Mouse (Mus musculus): Measurements from ENCODE around the gene Fmr1nb. TPM values are rescaled to one million over a fixed set of nuclear protein-coding genes. Genes with fewer than 3 reads are reported as not detected.
"Not testable (repeated sequence)": the region's sequence is repeated elsewhere in the genome, so short reads cannot be mapped to it uniquely, and the experiment has no call there.

Gene Fmr1nb
- 0.61 and 0.83 TPM in 2 replicates for polyA plus RNA-seq (2015; fragmentation: Nextera tagmentation; extraction: Ambion mirVana)

- Histone ChIP-seq H3K4me3 (ENCODE audit: low read length) (no peak within 1 kb of the TSS), H3K27ac (ENCODE audit: low read length) (no peak within 1 kb of the TSS), H3K27me3 (ENCODE audit: control insufficient read depth, insufficient read depth, low read length) (no peaks in the 10 kb centered on the region), H3K4me2 (ENCODE audit: low read depth, low read length) (no peak within 1 kb of the TSS), H3K36me3 (ENCODE audit: control insufficient read depth, insufficient read depth) (no peaks in the 10 kb centered on the region), H3K9me3 (replicated peaks; ENCODE audit: control insufficient read depth, low read length) (no peaks in the 10 kb centered on the region), H3K4me1 (ENCODE audit: control insufficient read depth, insufficient read depth, low read length) (no peaks in the 10 kb centered on the region), H3K9ac (ENCODE audit: low read length) (no peak within 1 kb of the TSS)
- WGBS, result 76% methylated on average over 15 of the region's 15 CpGs
- ATAC-seq (replicated peaks; ENCODE audit: extremely low read depth, insufficient read depth, low FRiP score), result no peak
Observed at GRCm38 (mm10) chrX:68761606-68762005, at the start of gene Fmr1nb. Fmr1nb (plus strand) TSS chrX:68761839.

- Histone ChIP-seq H3K27me3 (ENCODE audit: control insufficient read depth, insufficient read depth, low read length) (no peaks in the 10 kb centered on the region), H3K36me3 (ENCODE audit: control insufficient read depth, insufficient read depth) (no peaks in the 10 kb centered on the region), H3K27ac (ENCODE audit: low read length) (no peak overlapping the region), H3K4me3 (ENCODE audit: low read length) (no peak overlapping the region), H3K4me2 (ENCODE audit: low read depth, low read length) (no peak overlapping the region), H3K4me1 (ENCODE audit: control insufficient read depth, insufficient read depth, low read length) (no peaks in the 10 kb centered on the region), H3K9me3 (replicated peaks; ENCODE audit: control insufficient read depth, low read length) (no peaks in the 10 kb centered on the region), H3K9ac (ENCODE audit: low read length) (no peak overlapping the region)
- 50% methylated on average over 1 of the region's 1 CpGs for WGBS
- no peak for ATAC-seq (replicated peaks; ENCODE audit: extremely low read depth, insufficient read depth, low FRiP score)
Observed at GRCm38 (mm10) chrX:68736902-68737301, 24.7 kb upstream of the Fmr1nb start.

- Histone ChIP-seq H3K9me3 (replicated peaks; ENCODE audit: control insufficient read depth, low read length) (no peaks in the 10 kb centered on the region), H3K27ac (ENCODE audit: low read length) (no peak overlapping the region), H3K27me3 (ENCODE audit: control insufficient read depth, insufficient read depth, low read length) (no peaks in the 10 kb centered on the region), H3K4me3 (ENCODE audit: low read length) (no peak overlapping the region), H3K36me3 (ENCODE audit: control insufficient read depth, insufficient read depth) (no peaks in the 10 kb centered on the region), H3K9ac (ENCODE audit: low read length) (no peak overlapping the region), H3K4me2 (ENCODE audit: low read depth, low read length) (no peak overlapping the region), H3K4me1 (ENCODE audit: control insufficient read depth, insufficient read depth, low read length) (no peaks in the 10 kb centered on the region)
- ATAC-seq (replicated peaks; ENCODE audit: extremely low read depth, insufficient read depth, low FRiP score), result no peak
- WGBS, result 46% methylated on average over 2 of the region's 2 CpGs
Observed at GRCm38 (mm10) chrX:68740088-68740487, 21.6 kb upstream of the Fmr1nb start.

- H3K9me3 ChIP-seq (replicated peaks; ENCODE audit: control insufficient read depth, low read length); ATAC-seq (replicated peaks; ENCODE audit: extremely low read depth, insufficient read depth, low FRiP score); H3K27ac ChIP-seq (ENCODE audit: low read length); H3K4me1 ChIP-seq (ENCODE audit: control insufficient read depth, insufficient read depth, low read length); H3K9ac ChIP-seq (ENCODE audit: low read length); H3K36me3 ChIP-seq (ENCODE audit: control insufficient read depth, insufficient read depth); H3K27me3 ChIP-seq (ENCODE audit: control insufficient read depth, insufficient read depth, low read length): not testable (repeated sequence)
- Histone ChIP-seq H3K4me3 (ENCODE audit: low read length) (peak overlapping the region; percentile 39), H3K4me2 (ENCODE audit: low read depth, low read length) (peak overlapping the region; percentile 50)
- 38% methylated on average over 2 of the region's 2 CpGs for WGBS
Observed at GRCm38 (mm10) chrX:68820449-68820848, 58.8 kb downstream of the Fmr1nb start.

GRCm38 (mm10) chrX:68821059-68821458 lies 59.4 kb downstream of the Fmr1nb start, which contains the start of gene Gm14698:
Gm14698 (plus strand) TSS chrX:68821093.
- peak; percentile 72 for ATAC-seq (replicated peaks; ENCODE audit: extremely low read depth, insufficient read depth, low FRiP score)
- H3K27me3 ChIP-seq (ENCODE audit: control insufficient read depth, insufficient read depth, low read length); H3K36me3 ChIP-seq (ENCODE audit: control insufficient read depth, insufficient read depth); H3K4me1 ChIP-seq (ENCODE audit: control insufficient read depth, insufficient read depth, low read length); H3K27ac ChIP-seq (ENCODE audit: low read length); H3K9me3 ChIP-seq (replicated peaks; ENCODE audit: control insufficient read depth, low read length): not testable (repeated sequence)
- WGBS, result 12% methylated on average over 27 of the region's 36 CpGs
- Histone ChIP-seq H3K9ac (ENCODE audit: low read length) (peak within 1 kb of the TSS; percentile 54), H3K4me3 (ENCODE audit: low read length) (peak within 1 kb of the TSS; percentile 39), H3K4me2 (ENCODE audit: low read depth, low read length) (peak within 1 kb of the TSS; percentile 50)

GRCm38 (mm10) chrX:68839548-68840444 lies 78.2 kb downstream of the Fmr1nb start:
- WGBS, result 17% methylated on average over 5 of the region's 5 CpGs
- Histone ChIP-seq H3K9me3 (replicated peaks; ENCODE audit: control insufficient read depth, low read length) (no peaks in the 10 kb centered on the region), H3K4me3 (ENCODE audit: low read length) (no peak overlapping the region), H3K4me2 (ENCODE audit: low read depth, low read length) (no peak overlapping the region), H3K27ac (ENCODE audit: low read length) (no peak overlapping the region), H3K27me3 (ENCODE audit: control insufficient read depth, insufficient read depth, low read length) (no peaks in the 10 kb centered on the region), H3K4me1 (ENCODE audit: control insufficient read depth, insufficient read depth, low read length) (no peaks in the 10 kb centered on the region), H3K36me3 (ENCODE audit: control insufficient read depth, insufficient read depth) (no peaks in the 10 kb centered on the region), H3K9ac (ENCODE audit: low read length) (no peak overlapping the region)
- no peak for ATAC-seq (replicated peaks; ENCODE audit: extremely low read depth, insufficient read depth, low FRiP score)

Other genes with a start within 250 kb of the Fmr1nb start
- gene Fmr1, start 83.3 kb upstream of the Fmr1nb start, polyA plus RNA-seq (2015; fragmentation: Nextera tagmentation; extraction: Ambion mirVana), result 35.3 and 38.8 TPM in 2 replicates
- 2.7 and 6.3 TPM in 2 replicates for gene Gm14698, start 59.3 kb downstream of the Fmr1nb start, polyA plus RNA-seq (2015; fragmentation: Nextera tagmentation; extraction: Ambion mirVana)
- not detected in 2 replicates for gene Gm6812, start 131.2 kb downstream of the Fmr1nb start, polyA plus RNA-seq (2015; fragmentation: Nextera tagmentation; extraction: Ambion mirVana)

All from heart, embryonic 16.5 days (tissue).